Mouse (Mus musculus): Measurements from ENCODE around the gene Atxn10. TPM values are rescaled to one million over a fixed set of nuclear protein-coding genes. Genes with fewer than 3 reads are reported as not detected.

Atxn10 gene
- polyA plus RNA-seq, 2 experiments from 2014 or later, result 105 to 109 TPM

- ATAC-seq, result no peak
Observed at GRCm38 (mm10) chr15:85479919-85480318, 143.9 kb downstream of the Atxn10 start.

- no peak for ATAC-seq
Observed at GRCm38 (mm10) chr15:85480630-85481029, 144.6 kb downstream of the Atxn10 start.

GRCm38 (mm10) chr15:85488900-85489299 lies 152.9 kb downstream of the Atxn10 start:
- no peak for ATAC-seq

GRCm38 (mm10) chr15:85489751-85490150 lies 153.7 kb downstream of the Atxn10 start:
- no peak for ATAC-seq

- ATAC-seq, result no peak
Observed at GRCm38 (mm10) chr15:85494163-85494621, 158.1 kb downstream of the Atxn10 start.

GRCm38 (mm10) chr15:85497548-85497947 lies 161.5 kb downstream of the Atxn10 start:
- ATAC-seq, result no peak

GRCm38 (mm10) chr15:85497981-85498475 lies 162.0 kb downstream of the Atxn10 start:
- ATAC-seq, result no peak

- no peak for ATAC-seq
Observed at GRCm38 (mm10) chr15:85500267-85500666, 164.2 kb downstream of the Atxn10 start.

- no peak for ATAC-seq
Observed at GRCm38 (mm10) chr15:85503127-85503526, 167.1 kb downstream of the Atxn10 start, which contains the start of gene 7530416G11Rik. 7530416G11Rik (minus strand) TSS chr15:85503227.

- ATAC-seq, result no peak
Observed at GRCm38 (mm10) chr15:85505118-85505925, 169.3 kb downstream of the Atxn10 start.

GRCm38 (mm10) chr15:85506680-85507079 lies 170.6 kb downstream of the Atxn10 start:
- ATAC-seq, result no peak

GRCm38 (mm10) chr15:85507370-85508014 lies 171.4 kb downstream of the Atxn10 start:
- no peak for ATAC-seq

Other genes with a start within 250 kb of the Atxn10 start
- gene Smc1b, start 204.3 kb upstream of the Atxn10 start, polyA plus RNA-seq (2017; shearing (Covaris generic)), result under 1 TPM in 1 of 2 experiments, not detected in 1; 0.08 TPM
- not detected for gene Ribc2, start 204.2 kb upstream of the Atxn10 start, polyA plus RNA-seq (2017; shearing (Covaris generic))
- not detected for gene Fbln1, start 130.3 kb upstream of the Atxn10 start, polyA plus RNA-seq (2017; shearing (Covaris generic))
- gene 7530416G11Rik, start 167.0 kb downstream of the Atxn10 start, polyA plus RNA-seq (2017; shearing (Covaris generic)), result not detected
- gene Wnt7b, start 246.2 kb downstream of the Atxn10 start, polyA plus RNA-seq (2017; shearing (Covaris generic)), result not detected